Mouse (Mus musculus) hindbrain, postnatal 0 days (tissue): ENCODE results near the gene Rab29. TPM values are rescaled to one million over a fixed set of nuclear protein-coding genes. Genes with fewer than 3 reads are reported as not detected.
A peak's percentile ranks its signal among the peaks of the same experiment; 100 is the strongest.

Experiments
- ATAC-seq: fragments of 200-750 bp; cut with Nextera tagmentation; 2 replicates; pipeline ENCODE4 v1.8.0; 2017; ENCODE audit warnings: mild to moderate bottlenecking, moderate TSS enrichment, moderate library complexity
- DNase-seq: peaks from one replicate; pipeline ENCODE4 v3.0.0-alpha.2; 2015; ENCODE audit warnings: low spot score
- H3K27ac ChIP-seq: fragments of 300-500 bp; sonication (generic); 2 replicates; pipeline ENCODE4 v1.5.1; 2014; ENCODE audit warnings: mild to moderate bottlenecking
- H3K27me3 ChIP-seq: fragments of 300-500 bp; sonication (generic); 2 replicates; pipeline ENCODE4 v1.6.1; 2014; ENCODE audit warnings: low read length, mixed read lengths; ENCODE audit not compliant: insufficient read depth
- H3K36me3 ChIP-seq: fragments of 300-500 bp; sonication (generic); 2 replicates; pipeline ENCODE4 v1.6.1; 2014; ENCODE audit warnings: low read length, mixed read lengths; ENCODE audit not compliant: insufficient read depth
- H3K4me1 ChIP-seq: fragments of 300-500 bp; sonication (generic); 2 replicates; pipeline ENCODE4 v1.6.1; 2014; ENCODE audit warnings: antibody characterized with exemption, low read length, mixed read lengths; ENCODE audit not compliant: insufficient read depth
- H3K4me2 ChIP-seq: fragments of 300-500 bp; sonication (generic); 2 replicates; pipeline ENCODE4 v1.6.1; 2014; ENCODE audit warnings: low read depth, mild to moderate bottlenecking, low read length, moderate library complexity, mixed read lengths
- H3K4me3 ChIP-seq: fragments of 300-500 bp; sonication (generic); 2 replicates; pipeline ENCODE4 v1.5.1; 2014; ENCODE audit warnings: low read length
- H3K9ac ChIP-seq: fragments of 300-500 bp; sonication (generic); replicated peaks from 2 replicates; pipeline ENCODE4 v1.6.1; 2014; ENCODE audit warnings: mild to moderate bottlenecking, low read length, moderate library complexity, mixed read lengths
- H3K9me3 ChIP-seq: fragments of 300-500 bp; sonication (generic); 2 replicates; pipeline ENCODE4 v1.6.1; 2016; ENCODE audit warnings: low read length, mixed read lengths
- CTCF ChIP-seq: IDR thresholded peaks from 2 replicates; pipeline ENCODE4 v1.5.1; 2016; ENCODE audit warnings: antibody characterized with exemption, control low read depth, low read depth
- WGBS: fragments of 180-500 bp; shearing (Covaris S2); extraction: QIAGEN DNeasy Blood & Tissue Kit; methylation state at CpG from one replicate; pipeline ENCODE4 v1.1.7; 2014; 5-methylcytosine and 5-hydroxymethylcytosine counted together
- polyA plus RNA-seq: library from polyadenylated mRNA; unstranded; fragments of >200 nt; fragmentation: Nextera tagmentation; extraction: Ambion mirVana; gene quantifications from 2 replicates; pipeline ENCODE4 v1.2.1, GENCODE M21; 2015
- total RNA-seq: library from RNA; depleted of rRNA; stranded (reverse); fragments of >200 nt; gene quantifications from 2 replicates; pipeline ENCODE4 v1.2.3, GENCODE M21; 2014

Rab29 gene
- total and polyA plus RNA-seq, 2 experiments from 2014 or later, result 6.4 to 8.9 TPM

DNA sequence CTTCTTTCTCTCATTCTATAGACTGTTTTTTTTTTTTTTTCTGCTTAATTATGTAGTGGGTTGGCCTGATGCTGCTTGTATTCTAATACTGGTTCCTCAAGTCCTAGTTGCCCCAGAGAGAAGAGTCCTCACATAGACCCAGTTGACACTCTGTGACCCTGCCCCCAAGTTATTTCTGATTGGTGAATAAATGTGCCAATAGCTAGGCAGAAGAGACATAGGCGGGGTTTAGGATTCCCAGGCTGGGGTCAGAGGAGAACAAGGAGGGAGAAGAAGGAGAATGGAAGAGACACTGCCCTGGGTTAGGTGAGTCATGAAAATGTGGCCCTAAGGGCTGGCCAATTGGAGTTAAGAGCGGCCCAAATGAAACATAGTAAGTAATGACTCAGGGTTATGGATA, 12.8 kb downstream of the Rab29 start:
- no peak for TF ChIP-seq CTCF
- Histone ChIP-seq H3K9ac (no peak overlapping the region), H3K9me3 (no peaks in the 10 kb centered on the region), H3K4me3 (no peak overlapping the region), H3K27me3 (no peaks in the 10 kb centered on the region), H3K4me2 (no peak overlapping the region), H3K4me1 (no peaks in the 10 kb centered on the region), H3K36me3 (no peaks in the 10 kb centered on the region), H3K27ac (no peak overlapping the region)
- DNase-seq (no peak), ATAC-seq (no peak)
- 77% methylated on average over 2 of the region's 2 CpGs for WGBS

GRCm38 (mm10) chr1:131882787-131883186, 15.8 kb downstream of the Rab29 start:
- Histone ChIP-seq H3K9ac (no peak overlapping the region), H3K36me3 (no peaks in the 10 kb centered on the region), H3K4me2 (no peak overlapping the region), H3K4me3 (no peak overlapping the region), H3K27me3 (no peaks in the 10 kb centered on the region), H3K4me1 (no peaks in the 10 kb centered on the region), H3K27ac (no peak overlapping the region), H3K9me3 (no peaks in the 10 kb centered on the region)
- ATAC-seq (no peak), DNase-seq (no peak)
- WGBS, result 72% methylated on average over 2 of the region's 2 CpGs
- TF ChIP-seq CTCF, result peak; percentile 42

GRCm38 (mm10) chr1:131886173-131886572, 19.1 kb downstream of the Rab29 start:
- no peak for DNase-seq
- H3K4me1 ChIP-seq, result no peaks in the 10 kb centered on the region

GRCm38 (mm10) chr1:131886641-131887040, 19.6 kb downstream of the Rab29 start:
- no peak overlapping the region for H3K4me3 ChIP-seq
- no peak overlapping the region for H3K27ac ChIP-seq
- H3K9me3 ChIP-seq, result no peaks in the 10 kb centered on the region
- no peak for TF ChIP-seq CTCF
- H3K27me3 ChIP-seq, result no peaks in the 10 kb centered on the region
- DNase-seq (no peak), ATAC-seq (no peak)
- H3K36me3 ChIP-seq, result no peaks in the 10 kb centered on the region
- no peak overlapping the region for H3K9ac ChIP-seq
- no peak overlapping the region for H3K4me2 ChIP-seq
- WGBS, result 62% methylated on average over 3 of the region's 3 CpGs
- H3K4me1 ChIP-seq, result no peaks in the 10 kb centered on the region

More at GRCm38 (mm10) chr1:131886173-131886572, 19.1 kb downstream of the Rab29 start:
- no peak for TF ChIP-seq CTCF
- 64% methylated on average over 2 of the region's 2 CpGs for WGBS
- no peak for ATAC-seq
- Histone ChIP-seq H3K4me2 (no peak overlapping the region), H3K27me3 (no peaks in the 10 kb centered on the region), H3K9me3 (no peaks in the 10 kb centered on the region), H3K27ac (no peak overlapping the region), H3K36me3 (no peaks in the 10 kb centered on the region), H3K9ac (no peak overlapping the region), H3K4me3 (no peak overlapping the region)

DNA sequence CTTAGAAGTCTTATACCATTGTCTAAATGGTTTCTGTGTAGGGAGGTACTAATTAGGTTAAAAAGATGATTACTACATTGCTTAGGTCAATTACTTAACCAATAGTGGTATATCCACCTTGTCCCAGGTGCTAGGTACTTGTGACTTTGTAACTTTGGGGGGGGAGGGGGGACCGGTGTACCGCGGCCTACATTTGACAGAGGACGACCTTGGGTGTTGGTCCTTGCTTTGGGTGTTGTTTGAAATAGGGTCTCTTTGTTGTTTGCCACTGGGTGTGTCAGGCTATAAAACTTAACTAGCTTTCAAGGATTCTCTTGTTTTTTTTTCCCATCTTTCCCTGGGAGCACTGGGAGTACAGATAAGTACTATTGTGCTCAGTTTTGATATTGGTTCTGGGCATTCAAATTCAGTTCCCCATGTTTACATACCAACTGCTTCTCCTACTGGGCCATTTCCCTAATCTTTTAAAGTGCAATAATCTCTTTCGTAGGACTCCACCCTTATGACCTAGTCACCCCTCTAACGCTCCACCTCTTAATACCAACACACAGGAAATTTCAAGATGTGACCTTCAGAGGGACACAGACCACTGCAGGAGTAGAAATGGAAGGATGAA, 23.1 kb downstream of the Rab29 start:
- H3K36me3 ChIP-seq, result no peaks in the 10 kb centered on the region
- H3K9ac ChIP-seq, result no peak overlapping the region
- no peak for ATAC-seq
- no peaks in the 10 kb centered on the region for H3K4me1 ChIP-seq
- H3K27me3 ChIP-seq, result no peaks in the 10 kb centered on the region
- DNase-seq, result no peak
- TF ChIP-seq CTCF, result no peak
- no peak overlapping the region for H3K4me2 ChIP-seq
- 78% methylated on average over 6 of the region's 6 CpGs for WGBS
- no peak overlapping the region for H3K4me3 ChIP-seq
- no peaks in the 10 kb centered on the region for H3K9me3 ChIP-seq
- H3K27ac ChIP-seq, result no peak overlapping the region

DNA sequence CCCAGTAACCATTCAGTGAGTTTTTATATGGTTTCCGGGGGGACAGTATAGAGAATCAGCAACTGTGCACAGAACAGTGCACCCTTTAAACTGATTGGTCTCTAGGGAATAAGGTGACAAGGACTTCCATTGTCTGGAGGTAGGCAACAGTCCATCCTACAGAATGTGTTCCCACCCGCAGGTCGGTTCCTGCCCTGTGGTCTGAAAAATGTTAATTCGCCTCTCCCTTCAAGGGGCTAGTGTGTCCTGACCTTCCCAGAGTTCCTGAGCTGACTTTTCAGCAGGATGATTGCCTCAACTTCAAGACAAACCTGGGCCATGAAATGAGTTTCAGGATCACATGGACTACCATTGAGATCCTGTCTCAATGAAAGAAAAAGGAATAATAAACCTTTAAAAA, 24.4 kb downstream of the Rab29 start:
- no peaks in the 10 kb centered on the region for H3K9me3 ChIP-seq
- H3K27me3 ChIP-seq, result no peaks in the 10 kb centered on the region
- ATAC-seq (no peak), DNase-seq (no peak)
- no peak overlapping the region for H3K9ac ChIP-seq
- H3K27ac ChIP-seq, result no peak overlapping the region
- no peak overlapping the region for H3K4me2 ChIP-seq
- H3K36me3 ChIP-seq, result no peaks in the 10 kb centered on the region
- TF ChIP-seq CTCF, result no peak
- 71% methylated on average over 4 of the region's 4 CpGs for WGBS
- H3K4me1 ChIP-seq, result no peaks in the 10 kb centered on the region
- no peak overlapping the region for H3K4me3 ChIP-seq

DNA sequence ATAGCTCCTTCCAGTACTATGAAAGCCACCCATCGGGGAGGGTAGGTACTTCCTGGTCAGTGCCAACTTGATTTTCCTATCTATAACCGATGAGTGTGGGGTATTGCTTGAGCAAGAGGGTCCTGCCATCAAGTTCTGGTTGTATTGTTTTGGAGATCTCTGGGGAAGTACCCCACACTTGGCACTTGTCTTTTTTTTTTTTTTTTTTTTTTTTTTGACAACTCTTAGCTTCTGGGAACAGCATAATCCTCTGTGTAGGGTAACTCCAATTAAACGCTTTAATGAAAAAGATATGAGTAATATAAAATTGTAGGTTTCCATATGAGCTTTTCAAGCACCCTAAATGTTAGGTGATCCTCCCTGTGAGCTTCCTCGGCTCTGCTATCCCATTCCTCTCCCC, 35.7 kb downstream of the Rab29 start:
- no peak overlapping the region for H3K4me2 ChIP-seq
- H3K36me3 ChIP-seq, result no peaks in the 10 kb centered on the region
- H3K4me1 ChIP-seq, result no peaks in the 10 kb centered on the region
- ATAC-seq, result no peak
- no peaks in the 10 kb centered on the region for H3K9me3 ChIP-seq
- no peak for TF ChIP-seq CTCF
- no peak for DNase-seq
- no peak overlapping the region for H3K27ac ChIP-seq
- H3K9ac ChIP-seq, result no peak overlapping the region
- H3K4me3 ChIP-seq, result no peak overlapping the region
- 91% methylated on average over 4 of the region's 4 CpGs for WGBS
- H3K27me3 ChIP-seq, result no peaks in the 10 kb centered on the region
